Mouse (Mus musculus) stomach, postnatal 0 days (tissue): Measurements from ENCODE around the gene Clic4.

ENCODE experiments used
- CTCF ChIP-seq: IDR thresholded peaks from 2 replicates; pipeline ENCODE4 v1.5.1; 2016; ENCODE audit warnings: antibody characterized with exemption, low read depth, mild to moderate bottlenecking, moderate library complexity
- EP300 ChIP-seq: optimal IDR thresholded peaks from 2 replicates; pipeline ENCODE3; 2016; ENCODE audit warnings: antibody characterized with exemption

GRCm38 (mm10) chr4:135238706-135239510 lies 33.7 kb downstream of the Clic4 start:
- TF ChIP-seq CTCF (no peak), EP300 (no peak)
